Mouse (Mus musculus): ENCODE measurements around the gene Gm17482. TPM values are rescaled to one million over a fixed set of nuclear protein-coding genes. Genes with fewer than 3 reads are reported as not detected.

Gene Gm17482
- polyA plus RNA-seq, 3 experiments from 2014 or later: not detected

GRCm38 (mm10) chr6:115293877-115294276 lies 66.7 kb downstream of the Gm17482 start:
- no peak for ATAC-seq

- ATAC-seq: no peak
Measured at GRCm38 (mm10) chr6:115307134-115307533, 80.0 kb downstream of the Gm17482 start.

Other genes starting within 250 kb of the Gm17482 start
- gene Tamm41, start 189.5 kb upstream of the Gm17482 start, polyA plus RNA-seq (2017; shearing (Covaris generic)): 10 to 100 TPM; 19.7 to 33.2 (median 25.1) TPM
- gene Syn2, start 92.4 kb upstream of the Gm17482 start, polyA plus RNA-seq (2017; shearing (Covaris generic)): not detected
- gene Timp4, start 24.9 kb downstream of the Gm17482 start, polyA plus RNA-seq (2017; shearing (Covaris generic)): under 1 TPM in 1 of 3 experiments, not detected in 2; 0.08 TPM
- under 1 TPM; 0.43 to 0.99 (median 0.54) TPM for gene Pparg, start 133.6 kb downstream of the Gm17482 start, polyA plus RNA-seq (2017; shearing (Covaris generic))

Data from inflammation-experienced regulatory T-cells, adult 6 months (primary cell).